Mouse (Mus musculus): Measurements from ENCODE around the gene Arhgap45.
A peak's percentile ranks its signal among the peaks of the same experiment; 100 is the strongest.
"Not testable (repeated sequence)": the region's sequence is repeated elsewhere in the genome, so short reads cannot be mapped to it uniquely, and the experiment has no call there.

The Arhgap45 gene

GRCm38 (mm10) chr10:80036832-80037231 is 20.4 kb downstream of the Arhgap45 start:
- no peak for DNase-seq

DNA sequence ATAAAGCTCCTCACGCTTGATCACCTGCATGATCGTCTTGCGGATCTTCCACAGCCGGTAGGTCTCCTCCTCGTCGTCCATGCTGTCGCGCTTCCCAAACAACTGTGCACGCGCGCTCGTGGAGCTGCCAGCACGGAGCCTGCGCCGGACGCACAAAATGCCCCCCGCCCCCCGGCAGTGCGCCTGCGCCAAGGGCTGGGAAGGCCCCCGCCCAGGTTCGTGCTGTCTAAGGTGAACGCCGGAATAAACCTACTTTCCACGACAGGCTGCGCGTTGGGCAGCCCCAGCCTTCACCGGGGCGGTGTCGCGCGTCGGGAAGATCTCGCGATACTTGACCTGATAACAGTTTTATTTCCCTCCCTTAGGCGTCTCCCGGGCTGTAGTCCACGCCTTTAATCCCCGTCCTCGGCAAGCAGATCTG is 23.1 kb downstream of the Arhgap45 start, which contains the start of gene Polr2e:
TSS of gene Polr2e (minus strand) at position 237 of the 421 bp plus-strand sequence.
- DNase-seq, result peak; percentile 97

- not testable (repeated sequence) for DNase-seq
Observed at GRCm38 (mm10) chr10:80041409-80042060, 25.1 kb downstream of the Arhgap45 start.

DNA sequence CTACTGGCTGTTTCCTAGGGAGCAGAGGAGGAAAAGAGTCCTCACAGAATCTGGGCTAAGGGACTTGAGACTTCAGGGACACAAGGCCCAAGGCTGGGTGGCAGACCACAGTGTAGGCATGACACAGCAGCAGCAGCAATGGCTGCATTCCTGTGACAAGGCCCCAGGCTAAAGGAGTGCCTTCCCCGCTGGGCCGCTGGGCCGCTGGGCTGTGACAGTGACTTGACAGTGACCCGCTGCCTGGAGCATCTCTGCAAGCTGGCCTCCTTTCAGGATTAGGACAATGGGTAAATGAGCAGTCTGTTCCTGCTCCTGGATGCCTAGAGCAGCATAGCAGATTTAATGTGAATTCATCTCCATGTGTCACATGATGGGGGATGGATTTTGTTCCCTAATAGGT is 27.6 kb downstream of the Arhgap45 start:
- no peak for DNase-seq

DNA sequence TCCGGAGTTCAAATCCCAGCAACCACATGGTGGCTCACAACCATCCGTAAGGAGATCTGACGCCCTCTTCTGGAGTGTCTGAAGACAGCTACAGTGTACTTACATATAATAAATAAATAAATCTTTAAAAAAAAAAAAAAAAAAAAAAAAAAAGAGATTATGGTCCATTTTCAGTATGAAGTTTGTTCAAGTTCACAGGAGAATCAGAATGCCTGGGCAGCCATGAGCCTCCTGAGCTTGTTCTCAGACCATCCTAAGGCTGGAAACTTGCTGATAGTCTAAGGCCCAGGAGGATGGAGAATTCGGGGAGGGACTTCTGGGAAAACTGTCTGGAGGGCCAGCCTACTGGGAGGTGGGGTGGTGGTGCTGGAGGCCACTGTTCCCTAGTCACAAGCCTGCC is 28.9 kb downstream of the Arhgap45 start:
- not testable (repeated sequence) for DNase-seq

- no peak for DNase-seq
Observed at GRCm38 (mm10) chr10:80045766-80046165, 29.3 kb downstream of the Arhgap45 start.

DNA sequence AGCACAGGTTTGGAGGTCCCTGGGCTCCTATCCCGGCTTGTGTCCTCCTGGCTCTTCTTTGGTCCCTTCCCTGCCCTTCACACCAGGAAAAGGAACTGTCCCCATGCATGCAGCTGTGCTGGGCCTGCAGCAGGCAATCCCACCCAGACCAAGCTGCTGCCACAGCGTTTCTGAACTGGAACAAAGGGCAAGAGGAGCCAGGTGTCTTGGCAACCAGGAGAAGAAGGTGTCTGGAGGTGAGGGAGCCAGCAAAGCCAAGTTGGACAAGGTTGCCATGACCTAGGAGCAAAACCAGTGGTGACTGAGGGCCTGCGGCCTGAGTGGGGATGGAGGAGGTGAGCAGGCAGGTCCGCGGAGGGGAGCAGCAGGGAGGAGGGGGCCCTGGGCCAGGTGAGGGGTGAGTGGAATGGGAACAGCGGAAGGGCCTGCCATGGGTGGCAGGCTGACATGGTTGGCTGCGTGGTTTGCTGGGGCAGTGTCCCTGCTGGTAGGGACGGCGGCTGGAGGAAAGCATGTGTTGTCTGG is 30.6 kb downstream of the Arhgap45 start, which contains the start of gene Gpx4:
TSS of gene Gpx4 (plus strand) at position 126 of the 525 bp plus-strand sequence.
- no peak for DNase-seq

- DNase-seq, result no peak
Observed at GRCm38 (mm10) chr10:80048396-80048795, 31.9 kb downstream of the Arhgap45 start.

DNA sequence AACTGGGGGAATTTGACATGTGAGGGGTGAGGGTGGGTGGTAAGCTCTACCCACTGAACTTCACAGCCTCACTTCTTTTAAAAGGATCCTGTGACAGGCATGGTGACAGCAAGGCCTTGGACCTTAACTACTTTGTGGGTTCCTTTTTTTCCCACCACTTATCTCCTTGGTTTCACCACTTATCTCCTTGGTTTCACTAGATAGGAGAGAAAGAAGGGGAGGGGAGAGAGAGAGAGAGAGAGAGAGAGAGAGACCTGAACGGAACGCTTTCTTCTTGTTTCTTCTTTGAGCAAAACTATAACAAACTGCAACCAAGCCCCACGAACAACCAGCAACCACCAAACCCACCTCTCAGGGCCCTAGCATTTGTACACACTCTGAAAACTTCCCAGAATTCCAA is 32.4 kb downstream of the Arhgap45 start:
- DNase-seq, result no peak

DNA sequence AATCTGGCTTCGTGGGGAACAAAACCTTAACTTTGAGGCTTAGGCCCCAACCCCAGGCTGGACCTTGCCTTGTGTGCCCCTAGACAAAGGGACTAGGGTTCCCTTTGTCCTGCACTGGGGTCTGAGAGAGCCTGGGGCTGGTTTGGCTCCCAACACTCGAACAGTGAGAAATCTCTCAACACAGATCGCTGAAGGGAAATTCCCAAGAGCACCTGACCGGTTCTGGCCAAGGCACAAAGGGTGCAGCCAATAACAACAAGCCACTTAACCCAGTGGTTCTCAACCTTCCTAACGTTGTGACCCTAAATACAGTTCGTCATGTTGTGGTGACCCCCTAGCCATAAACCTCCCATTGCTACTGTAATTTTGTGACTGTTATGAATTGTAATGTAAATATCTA is 33.8 kb downstream of the Arhgap45 start:
- no peak for DNase-seq

DNA sequence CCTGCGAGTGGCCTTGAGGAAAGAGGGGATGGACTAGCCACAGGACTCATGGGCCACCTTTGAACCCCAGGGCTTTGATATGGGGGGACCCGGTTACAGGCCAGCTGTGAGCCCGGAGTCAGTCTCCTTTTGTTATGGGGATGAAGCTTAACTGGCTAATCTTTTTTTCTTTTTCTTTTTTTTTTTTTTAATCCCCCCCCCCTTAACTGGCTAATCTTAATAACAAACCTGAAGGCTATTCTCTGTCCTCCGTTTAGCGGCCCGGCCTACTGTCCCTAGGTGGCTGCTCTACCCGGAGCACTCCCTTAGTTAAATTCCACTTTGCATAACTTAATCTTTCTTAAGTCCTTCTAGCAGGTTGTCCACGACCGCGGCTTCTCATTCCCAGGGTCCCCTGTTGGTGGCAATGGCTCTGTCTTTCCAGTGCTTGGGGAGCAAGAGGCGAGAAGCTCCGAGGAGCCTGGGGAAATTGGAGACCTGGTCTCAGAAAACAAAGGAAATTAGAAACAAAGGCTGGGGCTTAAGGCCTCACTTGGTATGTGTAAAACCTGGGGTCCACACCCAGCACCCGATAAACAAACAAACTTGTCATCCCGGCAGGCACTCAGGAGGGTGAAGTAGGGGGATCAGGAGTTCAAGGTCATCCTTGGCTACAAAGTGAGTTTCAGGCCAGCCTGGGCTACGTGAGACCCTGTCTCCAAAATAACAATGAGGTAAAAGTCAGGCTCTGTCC is 34.6 kb downstream of the Arhgap45 start:
- DNase-seq, result no peak

- peak; percentile 87 for DNase-seq
Observed at GRCm38 (mm10) chr10:80051618-80052373, 35.3 kb downstream of the Arhgap45 start.

DNA sequence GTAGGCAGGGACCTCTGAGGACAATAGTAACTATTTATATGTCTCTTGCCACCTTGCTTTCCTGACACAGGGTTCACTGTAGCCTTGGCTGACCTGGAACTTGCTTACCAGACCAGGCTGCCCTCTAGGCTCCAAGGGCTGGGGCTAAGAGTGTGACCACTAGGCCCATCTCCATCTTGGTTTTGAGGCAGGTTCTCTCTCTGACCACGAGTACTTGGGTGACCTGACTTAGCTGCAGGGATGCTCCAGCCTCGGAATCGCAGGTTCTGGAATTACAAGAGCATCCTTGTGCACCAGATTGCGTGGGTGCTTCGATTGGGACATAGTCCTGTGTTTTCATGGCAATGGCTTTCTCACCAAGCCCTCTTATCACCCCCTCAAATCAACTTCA is 35.9 kb downstream of the Arhgap45 start:
- no peak for DNase-seq

DNA sequence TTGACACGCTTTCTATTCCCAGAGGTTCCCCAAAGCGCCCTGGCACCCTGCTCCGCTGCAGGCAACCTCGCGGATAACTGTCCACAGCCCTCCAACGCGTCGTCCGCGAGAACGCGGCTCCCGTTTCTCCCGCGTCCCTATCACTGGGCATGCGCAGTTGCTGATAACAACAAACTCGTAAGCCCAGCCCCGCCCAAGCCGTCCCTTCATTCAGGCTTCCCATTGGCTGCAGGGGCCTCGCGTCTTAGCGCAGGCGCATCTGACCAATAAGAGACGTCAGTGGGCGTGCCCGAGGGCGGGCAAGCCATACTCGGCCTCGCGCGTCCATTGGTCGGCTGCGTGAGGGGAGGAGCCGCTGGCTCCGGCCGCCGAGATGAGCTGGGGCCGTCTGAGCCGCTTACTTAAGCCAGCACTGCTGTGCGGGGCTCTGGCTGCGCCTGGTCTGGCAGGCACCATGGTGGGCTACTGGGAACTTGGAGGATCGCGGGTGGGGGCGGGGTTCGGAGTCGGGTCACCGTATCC is 36.9 kb downstream of the Arhgap45 start:
- peak; percentile 100 for DNase-seq

DNA sequence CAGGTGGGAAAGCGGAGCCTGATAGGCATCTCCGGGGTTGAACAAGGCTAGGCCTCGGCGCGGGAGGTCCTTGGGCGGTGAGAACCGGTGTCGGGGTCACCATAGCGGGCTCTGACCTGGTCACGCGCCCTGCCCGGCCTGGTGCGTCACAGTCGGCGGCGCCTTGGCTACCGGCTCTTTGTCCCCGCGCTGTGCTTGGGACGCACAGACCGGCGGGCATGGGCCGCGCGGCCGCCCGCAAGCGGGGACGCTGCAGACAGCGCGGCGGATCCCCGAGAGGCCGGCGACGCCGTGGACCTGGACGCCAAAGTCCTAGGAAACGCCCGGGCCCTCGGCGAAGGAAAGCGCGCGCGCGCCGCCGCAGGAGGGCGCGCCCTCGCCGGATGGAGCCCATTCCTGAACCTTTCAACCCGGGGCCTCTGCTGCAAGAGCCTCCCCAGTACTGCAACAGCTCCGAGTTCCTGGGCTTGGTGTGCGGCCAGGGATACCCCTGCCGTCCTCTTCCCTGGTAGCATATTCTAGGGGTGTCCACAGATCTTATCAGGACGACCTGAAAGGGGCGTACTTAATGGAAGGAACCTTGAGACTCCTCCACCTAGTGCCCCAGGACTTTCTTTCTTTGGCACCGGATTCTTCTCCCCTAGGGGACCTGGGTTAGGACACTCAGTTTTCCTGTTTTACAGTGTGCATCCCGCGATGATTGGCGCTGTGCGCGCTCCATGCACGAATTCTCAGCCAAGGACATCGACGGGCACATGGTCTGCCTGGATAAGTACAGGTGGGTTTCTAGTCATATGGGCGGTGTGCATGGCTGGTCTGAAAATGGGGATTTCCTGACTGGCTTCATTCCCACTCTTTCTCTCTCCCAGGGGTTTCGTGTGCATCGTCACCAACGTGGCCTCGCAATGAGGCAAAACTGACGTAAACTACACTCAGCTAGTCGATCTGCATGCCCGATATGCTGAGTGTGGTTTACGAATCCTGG is 37.7 kb downstream of the Arhgap45 start:
- DNase-seq, result peak; percentile 89

DNA sequence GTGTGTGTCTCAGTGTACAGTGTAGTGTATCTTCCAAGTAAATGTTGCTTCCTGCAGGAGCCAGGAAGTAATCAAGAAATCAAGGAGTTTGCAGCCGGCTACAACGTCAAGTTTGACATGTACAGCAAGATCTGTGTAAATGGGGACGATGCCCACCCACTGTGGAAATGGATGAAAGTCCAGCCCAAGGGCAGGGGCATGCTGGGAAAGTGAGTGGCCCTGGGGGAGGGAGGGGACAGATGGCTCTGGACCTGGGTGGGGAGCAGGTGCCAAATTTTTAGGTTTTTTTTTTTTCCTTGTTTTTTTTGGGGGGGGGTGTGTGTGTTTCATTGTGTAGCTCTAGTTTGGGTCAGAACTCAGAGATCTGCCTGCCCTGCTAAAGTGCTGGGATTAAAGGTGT is 38.5 kb downstream of the Arhgap45 start:
- not testable (repeated sequence) for DNase-seq

DNA sequence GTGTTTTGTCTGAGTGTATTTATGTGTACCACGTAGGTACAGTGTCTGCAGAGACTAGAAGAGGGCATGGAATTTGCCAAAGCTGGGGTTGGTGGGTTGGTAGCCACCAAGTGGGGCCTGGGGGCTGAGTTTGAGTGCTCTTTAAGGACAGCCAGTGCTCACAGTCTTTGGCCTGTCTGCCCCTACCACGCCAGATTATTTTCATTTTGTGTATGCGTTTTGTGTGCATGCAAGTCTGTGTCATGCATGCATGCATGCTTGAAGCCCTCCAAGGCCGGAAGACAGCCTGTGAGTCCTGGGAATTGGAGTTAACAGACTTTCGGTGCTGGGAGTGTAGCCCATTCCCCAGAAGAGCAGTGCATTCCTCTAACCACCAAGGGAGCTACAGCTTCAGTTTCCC is 38.9 kb downstream of the Arhgap45 start:
- no peak for DNase-seq

GRCm38 (mm10) chr10:80055891-80056290 is 39.4 kb downstream of the Arhgap45 start:
- no peak for DNase-seq

- no peak for DNase-seq
Observed at GRCm38 (mm10) chr10:80056506-80056905, 40.1 kb downstream of the Arhgap45 start.

- no peak for DNase-seq
Observed at GRCm38 (mm10) chr10:80056976-80057682, 40.7 kb downstream of the Arhgap45 start.

All from kidney, postnatal 10 days (tissue).